Mouse (Mus musculus) cerebellum, adult 2 months (tissue): ENCODE results near the gene Esyt2. TPM values are rescaled to one million over a fixed set of nuclear protein-coding genes. Genes with fewer than 3 reads are reported as not detected.

Experiments used
- DNase-seq, 2 experiments: peaks; one replicate each; pipeline ENCODE4 v3.0.0; 2021
- H3K27ac ChIP-seq: fragments of 200-500 bp; 2 replicates; pipeline ENCODE4 v1.5.1; 2012; ENCODE audit warnings: low read length, control low read depth, inconsistent platforms; ENCODE audit not compliant: insufficient read depth
- H3K27me3 ChIP-seq: fragments of 200-500 bp; 2 replicates; pipeline ENCODE4 v1.6.1; 2012; ENCODE audit warnings: inconsistent platforms, mild to moderate bottlenecking, low read length, moderate library complexity; ENCODE audit not compliant: control insufficient read depth, insufficient read depth
- H3K4me1 ChIP-seq: fragments of 200-500 bp; 2 replicates; pipeline ENCODE4 v1.6.1; 2011; ENCODE audit warnings: low read length; ENCODE audit not compliant: control insufficient read depth, insufficient read depth
- H3K4me3 ChIP-seq: fragments of 200-500 bp; replicated peaks from 2 replicates; pipeline ENCODE3; 2011; ENCODE audit warnings: mild to moderate bottlenecking, low read depth, low read length, control low read depth; ENCODE audit not compliant: insufficient read depth
- CTCF ChIP-seq: fragments of 200-500 bp; IDR thresholded peaks from 2 replicates; pipeline ENCODE4 v1.5.1; 2011; ENCODE audit warnings: low read depth, mild to moderate bottlenecking, control low read depth, low read length, moderate library complexity, borderline replicate concordance; ENCODE audit not compliant: insufficient read depth
- POLR2A ChIP-seq: fragments of 200-500 bp; IDR thresholded peaks from 2 replicates; pipeline ENCODE4 v1.6.1; 2011; ENCODE audit warnings: low read length, control low read depth, borderline replicate concordance; ENCODE audit not compliant: insufficient read depth
- WGBS: fragments of 180-500 bp; shearing (Covaris S2); methylation state at CpG from one replicate; pipeline ENCODE4 v1.1.7; 2018; 5-methylcytosine and 5-hydroxymethylcytosine counted together
- polyA plus RNA-seq: library from polyadenylated mRNA; depleted of rRNA; stranded (reverse); fragments of >200 nt; gene quantifications from 2 replicates; pipeline ENCODE4 v1.2.3, GENCODE M21; 2012

Esyt2 gene
- polyA plus RNA-seq, 1 experiment = 18.6 TPM

DNA sequence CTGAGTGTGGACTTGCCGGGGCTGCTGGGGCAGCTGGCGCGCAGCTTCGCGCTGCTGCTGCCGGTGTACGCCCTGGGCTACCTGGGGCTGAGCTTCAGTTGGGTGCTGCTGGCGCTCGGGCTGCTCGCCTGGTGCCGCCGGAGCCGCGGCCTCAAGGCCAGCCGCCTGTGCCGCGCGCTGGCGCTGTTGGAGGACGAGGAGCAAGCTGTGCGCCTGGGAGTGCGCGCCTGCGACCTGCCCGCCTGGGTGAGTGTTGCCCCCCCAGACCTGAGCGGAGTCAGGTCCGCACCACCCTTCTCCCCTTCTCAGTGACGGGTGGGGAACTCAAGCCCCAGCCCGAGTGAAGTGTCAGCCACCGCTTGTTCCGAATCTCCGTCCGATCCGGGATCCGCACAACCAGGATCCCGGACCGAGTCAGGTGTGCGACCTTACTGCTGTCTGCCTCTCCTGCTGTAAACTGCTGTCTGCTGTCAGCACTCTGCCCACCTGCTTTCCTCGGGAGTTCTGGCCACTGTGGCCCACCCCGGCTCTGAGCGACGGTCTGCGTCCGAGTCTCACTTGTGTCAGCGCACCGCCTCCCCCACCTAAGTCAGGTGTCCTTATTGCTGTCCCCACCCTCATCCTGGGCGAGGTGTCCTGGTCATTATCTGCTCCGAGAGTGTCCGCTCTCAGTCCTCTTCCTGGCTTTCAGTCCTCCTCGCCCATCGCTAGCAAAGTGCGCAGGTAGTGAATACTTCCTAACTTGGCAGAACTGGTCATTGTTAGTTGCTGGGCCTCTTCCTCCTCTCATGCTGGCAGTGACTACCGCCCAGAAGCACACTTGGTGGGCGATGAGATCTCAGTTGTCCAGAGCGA is 658 bp downstream of the Esyt2 start:
- under 1% methylated on average over 55 of the region's 55 CpGs for WGBS
- TF ChIP-seq POLR2A = no peak
- no peak for TF ChIP-seq CTCF
- H3K27ac ChIP-seq = peak overlapping the region; percentile 34
- peak in 1 of 2 experiments; percentile 71 for DNase-seq
- H3K4me1 ChIP-seq = no peaks in the 10 kb centered on the region
- no peaks in the 10 kb centered on the region for H3K27me3 ChIP-seq
- H3K4me3 ChIP-seq = peak overlapping the region; percentile 87

GRCm38 (mm10) chr12:116282856-116283255 is 1.9 kb downstream of the Esyt2 start:
- Histone ChIP-seq H3K4me3 (no peak overlapping the region), H3K27me3 (no peaks in the 10 kb centered on the region), H3K4me1 (no peaks in the 10 kb centered on the region), H3K27ac (no peak overlapping the region)
- 86% methylated on average over 2 of the region's 2 CpGs for WGBS
- DNase-seq = no peak
- TF ChIP-seq POLR2A (no peak), CTCF (no peak)

- no peak for DNase-seq
- 89% methylated on average over 2 of the region's 2 CpGs for WGBS
- no peak overlapping the region for H3K4me3 ChIP-seq
- H3K4me1 ChIP-seq = no peaks in the 10 kb centered on the region
- no peak for TF ChIP-seq CTCF
- TF ChIP-seq POLR2A = no peak
- H3K27me3 ChIP-seq = no peaks in the 10 kb centered on the region
- no peak overlapping the region for H3K27ac ChIP-seq
Measured at GRCm38 (mm10) chr12:116283511-116283910, 2.5 kb downstream of the Esyt2 start.

DNA sequence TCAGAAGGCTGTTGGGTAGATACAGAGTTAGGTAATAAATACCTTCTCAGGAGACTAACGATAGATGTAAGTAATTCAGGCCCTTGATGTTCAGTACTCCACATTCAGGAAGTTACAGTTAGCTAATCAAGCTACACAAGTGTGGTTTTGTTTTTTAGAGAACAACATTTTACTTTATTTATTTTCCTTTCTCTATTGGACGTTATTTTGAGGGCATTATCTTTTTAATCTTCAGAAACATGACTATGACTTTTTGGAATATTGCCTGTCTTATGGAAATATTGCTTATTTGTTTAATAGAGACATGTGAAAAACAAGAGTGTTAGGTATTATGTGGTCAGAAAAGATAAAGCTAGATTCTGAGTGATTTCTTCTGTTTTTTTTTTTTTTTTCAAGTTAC is 12.2 kb downstream of the Esyt2 start:
- H3K27me3 ChIP-seq = no peaks in the 10 kb centered on the region
- WGBS = 77% methylated on average over 2 of the region's 2 CpGs
- H3K4me1 ChIP-seq = no peaks in the 10 kb centered on the region
- H3K4me3 ChIP-seq = no peak overlapping the region
- TF ChIP-seq CTCF = no peak
- no peak for TF ChIP-seq POLR2A
- no peak for DNase-seq
- H3K27ac ChIP-seq = no peak overlapping the region

GRCm38 (mm10) chr12:116293599-116294292 is 12.8 kb downstream of the Esyt2 start:
- no peak for DNase-seq
- H3K4me3 ChIP-seq = no peak overlapping the region
- H3K27ac ChIP-seq = no peak overlapping the region; the same call in 1 of the 2 replicates
- H3K4me1 ChIP-seq = no peaks in the 10 kb centered on the region
- TF ChIP-seq CTCF (no peak), POLR2A (no peak)
- 77% methylated on average over 4 of the region's 4 CpGs for WGBS
- no peaks in the 10 kb centered on the region for H3K27me3 ChIP-seq

- Histone ChIP-seq H3K4me1 (no peaks in the 10 kb centered on the region), H3K4me3 (no peak overlapping the region), H3K27me3 (no peaks in the 10 kb centered on the region), H3K27ac (no peak overlapping the region)
- no peak for DNase-seq
- 92% methylated on average over 2 of the region's 2 CpGs for WGBS
- TF ChIP-seq CTCF = no peak
- TF ChIP-seq POLR2A = no peak
Measured at GRCm38 (mm10) chr12:116299906-116300305, 18.9 kb downstream of the Esyt2 start.

DNA sequence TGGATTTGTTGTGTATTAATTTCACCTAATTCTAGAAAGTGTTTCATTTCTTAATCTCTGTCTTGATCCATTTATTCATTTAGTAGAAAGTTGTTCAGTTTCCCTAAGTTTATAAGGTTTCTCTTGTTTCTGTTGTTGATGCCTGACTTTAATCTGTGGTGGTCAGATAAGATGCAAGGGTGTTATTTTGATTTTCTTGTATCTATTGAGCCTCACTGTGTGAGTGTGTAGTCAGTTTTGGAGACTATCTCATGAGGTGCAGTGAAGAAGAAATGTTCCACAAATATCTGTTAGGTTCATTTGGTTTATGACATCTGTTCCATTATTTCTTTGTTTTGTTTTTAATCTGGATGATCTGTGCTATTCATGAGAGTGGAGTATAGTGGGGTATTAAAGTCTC is 21.2 kb downstream of the Esyt2 start:
- H3K27me3 ChIP-seq = no peaks in the 10 kb centered on the region
- H3K27ac ChIP-seq = no peak overlapping the region
- H3K4me1 ChIP-seq = no peaks in the 10 kb centered on the region
- H3K4me3 ChIP-seq = no peak overlapping the region
- no peak for DNase-seq
- TF ChIP-seq CTCF (no peak), POLR2A (no peak)

- H3K4me1 ChIP-seq = no peaks in the 10 kb centered on the region
- no peak overlapping the region for H3K27ac ChIP-seq
- no peak overlapping the region for H3K4me3 ChIP-seq
- WGBS = 43% methylated on average over 1 of the region's 1 CpGs
- no peaks in the 10 kb centered on the region for H3K27me3 ChIP-seq
- TF ChIP-seq CTCF = no peak
- no peak for TF ChIP-seq POLR2A
- DNase-seq = no peak
Measured at GRCm38 (mm10) chr12:116306042-116306441, 25.0 kb downstream of the Esyt2 start.

- Histone ChIP-seq H3K4me1 (no peaks in the 10 kb centered on the region), H3K4me3 (no peak overlapping the region), H3K27me3 (no peaks in the 10 kb centered on the region), H3K27ac (no peak overlapping the region)
- no peak for TF ChIP-seq POLR2A
- no peak for TF ChIP-seq CTCF
- WGBS = 80% methylated on average over 3 of the region's 3 CpGs
- no peak for DNase-seq
Measured at GRCm38 (mm10) chr12:116307870-116308269, 26.9 kb downstream of the Esyt2 start.
